ENCODE assay signal across 8 mouse cellular contexts in genomic region chr5:28388184-28388583, GRCm38 (mm10).
A peak's percentile ranks its signal among the peaks of the same experiment; 100 is the strongest.
DNase-seq lines count a peak whose midpoint lies in the region; ATAC-seq lines count a peak whose summit lies in the region.

No protein-coding gene starts in this region.

- H3K9ac ChIP-seq in neural tube, embryonic 15.5 days (replicated peaks): no peak overlapping the region
- H3K9ac ChIP-seq in midbrain, embryonic 16.5 days (ENCODE audit: low read depth, low read length): no peak overlapping the region

- peaks cover 44% of the 10 kb centered on the region for H3K36me3 ChIP-seq in neural tube, embryonic 15.5 days
- peaks cover 27% of the 10 kb centered on the region for H3K36me3 ChIP-seq in midbrain, embryonic 16.5 days (ENCODE audit: control insufficient read depth, insufficient read depth, low read length)

- no peak overlapping the region for H3K4me2 ChIP-seq in neural tube, embryonic 15.5 days
- no peak overlapping the region for H3K4me2 ChIP-seq in midbrain, embryonic 16.5 days (ENCODE audit: low read length)

- peak; percentile 23 for DNase-seq in neural tube, embryonic 10.5 days (ENCODE audit: extremely low spot score, low spot score)
- peak; percentile 66 for DNase-seq in ZHBTc4 (ENCODE audit: low read depth, low spot score)
- peak; percentile 76 to 85 for DNase-seq in cerebellum, postnatal 36 days
- DNase-seq in heart, postnatal 10 days: peak; percentile 61 to 78
- peak; percentile 71 to 79 for DNase-seq in left cerebral cortex, postnatal 14 days (ENCODE audit: low spot score in 2 of 2)
- DNase-seq in thymus, postnatal 36 days: peak; percentile 42 to 61

- no peaks in the 10 kb centered on the region for H3K9me3 ChIP-seq in neural tube, embryonic 15.5 days (replicated peaks)
- H3K9me3 ChIP-seq in midbrain, embryonic 16.5 days (replicated peaks; ENCODE audit: control insufficient read depth, low read length, poor library complexity, severe bottlenecking): no peaks in the 10 kb centered on the region

- intact Hi-C loops in heart, postnatal 10 days (cut with DNase I): loop anchor here (1.0 to 2.0 kb wide), 2 partner anchors 94 to 265 kb away; no protein-coding TSS in a partner anchor
- intact Hi-C loops in left cerebral cortex, postnatal 14 days (cut with DNase I): loop anchor here (5.0 kb wide), 2 partner anchors 51 to 71 kb away; partner anchors contain the start of gene Rbm33

- no peak for ATAC-seq in neural tube, embryonic 15.5 days (ENCODE audit: low FRiP score)
- ATAC-seq in midbrain, embryonic 16.5 days: peak; percentile 48; the same call in 1 of the 2 replicates

- H3K4me1 ChIP-seq in neural tube, embryonic 15.5 days: no peaks in the 10 kb centered on the region
- no peaks in the 10 kb centered on the region for H3K4me1 ChIP-seq in midbrain, embryonic 16.5 days (ENCODE audit: control insufficient read depth, insufficient read depth, low read length)

- H3K4me3 ChIP-seq in neural tube, embryonic 15.5 days (replicated peaks): no peak overlapping the region
- no peak overlapping the region for H3K4me3 ChIP-seq in midbrain, embryonic 16.5 days (ENCODE audit: low read depth, low read length)

- no peaks in the 10 kb centered on the region for H3K27me3 ChIP-seq in neural tube, embryonic 15.5 days (replicated peaks)
- no peaks in the 10 kb centered on the region for H3K27me3 ChIP-seq in midbrain, embryonic 16.5 days (ENCODE audit: control insufficient read depth, insufficient read depth, low read depth, low read length)

- H3K27ac ChIP-seq in neural tube, embryonic 15.5 days (replicated peaks): no peak overlapping the region
- H3K27ac ChIP-seq in midbrain, embryonic 16.5 days (ENCODE audit: low read length): no peak overlapping the region

- 75% methylated on average over 3 of the region's 3 CpGs for WGBS in neural tube, embryonic 15.5 days
- WGBS in midbrain, embryonic 16.5 days: 58% methylated on average over 3 of the region's 3 CpGs

Comparison
In these comparisons a context has a peak if more than half of its experiments do, and no peak if none do; other contexts are left out.
1. DNase-seq: peak in every context shown above with its lines; median percentile 80 in cerebellum, postnatal 36 days; 75 in left cerebral cortex, postnatal 14 days; 70 in heart, postnatal 10 days; 66 in ZHBTc4; 52 in thymus, postnatal 36 days; 23 in neural tube, embryonic 10.5 days.